Mouse (Mus musculus): ENCODE measurements around the gene St6galnac3. TPM values are rescaled to one million over a fixed set of nuclear protein-coding genes. Genes with fewer than 3 reads are reported as not detected.

St6galnac3 gene
- polyA plus RNA-seq, 1 experiment from 2014 or later = 34.1 TPM

DNA sequence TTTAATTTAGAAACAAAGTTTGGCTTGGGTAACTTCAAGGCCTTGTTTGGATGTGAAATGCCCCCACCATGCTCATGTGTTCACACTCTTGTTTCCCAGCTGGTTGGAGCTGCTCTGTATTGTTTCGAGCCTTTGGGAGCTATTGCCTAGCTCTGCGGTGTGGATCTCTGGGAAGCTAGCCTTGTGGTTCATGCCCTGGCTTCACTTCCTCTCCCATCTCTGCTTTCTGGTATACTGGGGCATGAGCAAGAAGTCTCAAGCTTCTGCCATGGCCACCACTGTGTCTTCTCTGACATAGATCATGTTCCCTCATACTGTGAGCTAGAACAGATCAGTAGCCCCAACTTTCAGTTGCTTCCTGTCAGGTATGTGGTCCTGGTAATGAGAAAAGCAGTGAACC lies 505.6 kb downstream of the St6galnac3 start:
- no peak for DNase-seq
- 92% methylated on average over 2 of the region's 2 CpGs for WGBS

DNA sequence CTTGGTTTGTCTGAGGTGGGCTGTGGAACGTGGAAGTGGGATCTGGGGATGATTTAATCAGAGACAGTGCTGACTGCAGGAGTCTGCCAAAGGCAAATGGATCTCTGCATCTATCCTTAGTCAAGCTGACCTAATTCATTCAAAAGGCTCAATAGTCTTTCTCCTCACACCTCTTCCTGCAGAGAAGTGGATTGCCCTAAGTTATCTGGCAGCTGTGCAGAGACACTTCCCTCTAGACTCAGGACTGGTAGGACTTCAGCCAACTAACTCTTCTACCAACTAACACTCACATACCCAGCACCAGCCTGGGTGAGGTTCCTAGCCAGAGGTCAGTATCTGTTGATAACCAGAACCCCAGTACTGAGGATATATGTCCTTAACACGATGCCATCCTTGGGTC lies 516.8 kb downstream of the St6galnac3 start:
- Histone ChIP-seq H3K36me3 (ENCODE audit: insufficient read depth) (no peaks in the 10 kb centered on the region), H3K27me3 (ENCODE audit: insufficient read depth, low read length) (no peaks in the 10 kb centered on the region), H3K9me3 (ENCODE audit: low read depth, low read length) (no peaks in the 10 kb centered on the region), H3K9ac (no peak overlapping the region), H3K27ac (ENCODE audit: low read depth) (no peak overlapping the region), H3K4me1 (ENCODE audit: insufficient read depth) (no peaks in the 10 kb centered on the region), H3K4me2 (no peak overlapping the region), H3K4me3 (ENCODE audit: low read depth, low read length) (no peak overlapping the region)
- ATAC-seq (ENCODE audit: insufficient read depth) = no peak
- 62% methylated on average over 2 of the region's 2 CpGs for WGBS
- DNase-seq = no peak
- no peak for TF ChIP-seq CTCF (IDR thresholded peaks at IDR 0.05; ENCODE audit: low read depth)

More for the DNA sequence above, 505.6 kb downstream of the St6galnac3 start:
- no peak for ATAC-seq (ENCODE audit: insufficient read depth)
- TF ChIP-seq CTCF (IDR thresholded peaks at IDR 0.05; ENCODE audit: low read depth) = no peak
- no peaks in the 10 kb centered on the region for H3K36me3 ChIP-seq (ENCODE audit: insufficient read depth)
- H3K9ac ChIP-seq = no peak overlapping the region
- no peaks in the 10 kb centered on the region for H3K9me3 ChIP-seq (ENCODE audit: low read depth, low read length)
- no peak overlapping the region for H3K4me2 ChIP-seq
- no peaks in the 10 kb centered on the region for H3K27me3 ChIP-seq (ENCODE audit: insufficient read depth, low read length)
- H3K27ac ChIP-seq (ENCODE audit: low read depth) = no peak overlapping the region
- no peaks in the 10 kb centered on the region for H3K4me1 ChIP-seq (ENCODE audit: insufficient read depth)
- H3K4me3 ChIP-seq (ENCODE audit: low read depth, low read length) = no peak overlapping the region

DNA sequence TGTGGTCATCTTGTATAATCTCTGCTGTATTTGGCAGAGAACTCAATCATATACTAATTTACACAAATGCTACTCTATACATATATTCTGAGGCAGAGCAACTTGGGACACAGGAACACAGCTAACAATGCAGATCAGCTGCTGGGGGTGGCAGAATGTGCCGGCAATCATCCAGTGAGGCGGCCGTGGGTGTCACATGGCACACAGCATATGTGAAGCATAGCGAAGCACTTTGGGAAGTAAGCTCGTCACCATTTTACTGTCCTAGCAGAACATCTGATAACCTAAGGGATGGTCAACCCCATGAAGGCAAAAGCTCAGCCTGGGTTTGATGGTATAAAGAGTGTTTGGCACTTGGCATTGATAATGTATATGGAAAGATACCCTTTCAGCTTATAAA lies 520.9 kb downstream of the St6galnac3 start:
- H3K9ac ChIP-seq = no peak overlapping the region
- ATAC-seq (ENCODE audit: insufficient read depth) (no peak), DNase-seq (no peak)
- no peaks in the 10 kb centered on the region for H3K36me3 ChIP-seq (ENCODE audit: insufficient read depth)
- no peak overlapping the region for H3K4me2 ChIP-seq
- no peak for TF ChIP-seq CTCF (IDR thresholded peaks at IDR 0.05; ENCODE audit: low read depth)
- H3K27me3 ChIP-seq (ENCODE audit: insufficient read depth, low read length) = no peaks in the 10 kb centered on the region
- H3K27ac ChIP-seq (ENCODE audit: low read depth) = no peak overlapping the region
- no peak overlapping the region for H3K4me3 ChIP-seq (ENCODE audit: low read depth, low read length)
- H3K9me3 ChIP-seq (ENCODE audit: low read depth, low read length) = no peaks in the 10 kb centered on the region
- WGBS = 89% methylated on average over 5 of the region's 5 CpGs
- H3K4me1 ChIP-seq (ENCODE audit: insufficient read depth) = no peaks in the 10 kb centered on the region

DNA sequence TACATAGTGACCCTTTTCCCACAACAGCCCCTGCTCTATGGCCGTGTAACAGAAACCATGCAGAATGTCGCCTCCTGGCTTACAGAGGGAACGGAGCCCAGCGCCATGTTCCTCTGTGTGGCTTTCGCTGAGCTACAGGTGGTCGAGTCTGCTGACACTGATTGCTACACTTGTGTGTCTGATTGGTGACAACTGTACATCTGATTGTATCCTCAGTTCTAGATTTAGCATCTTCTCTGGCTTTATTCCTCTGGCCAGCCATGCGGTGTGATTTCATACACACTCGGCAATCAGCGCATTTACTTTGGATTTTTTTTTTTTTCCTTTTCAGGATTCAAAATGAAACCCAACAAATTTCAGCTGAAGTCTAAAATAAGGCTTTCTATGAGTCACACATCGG lies 523.1 kb downstream of the St6galnac3 start:
- no peaks in the 10 kb centered on the region for H3K9me3 ChIP-seq (ENCODE audit: low read depth, low read length)
- DNase-seq = no peak
- no peak overlapping the region for H3K4me3 ChIP-seq (ENCODE audit: low read depth, low read length)
- no peak overlapping the region for H3K4me2 ChIP-seq
- WGBS = 89% methylated on average over 10 of the region's 10 CpGs
- no peak overlapping the region for H3K27ac ChIP-seq (ENCODE audit: low read depth)
- no peaks in the 10 kb centered on the region for H3K36me3 ChIP-seq (ENCODE audit: insufficient read depth)
- TF ChIP-seq CTCF (IDR thresholded peaks at IDR 0.05; ENCODE audit: low read depth) = no peak
- no peak for ATAC-seq (ENCODE audit: insufficient read depth)
- H3K9ac ChIP-seq = no peak overlapping the region
- H3K4me1 ChIP-seq (ENCODE audit: insufficient read depth) = no peaks in the 10 kb centered on the region
- H3K27me3 ChIP-seq (ENCODE audit: insufficient read depth, low read length) = no peaks in the 10 kb centered on the region

DNA sequence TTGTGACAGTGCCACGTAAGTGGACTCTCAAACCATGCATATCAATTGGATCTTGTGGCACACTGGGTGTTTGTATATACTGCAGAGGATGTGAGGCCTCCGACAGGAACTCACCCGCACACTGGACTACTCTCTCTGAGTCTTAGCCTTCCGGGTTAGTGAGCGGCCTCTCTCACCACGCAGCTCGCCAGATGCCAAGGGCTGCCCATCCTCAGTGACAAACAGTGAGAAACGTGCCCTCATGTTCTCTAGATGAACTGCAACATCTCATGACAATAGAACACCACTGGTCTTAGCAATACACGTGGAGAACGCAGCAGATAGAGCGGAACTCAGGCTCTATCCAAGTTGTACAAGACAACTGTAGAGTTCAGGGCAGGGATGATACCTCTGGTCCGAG lies 524.2 kb downstream of the St6galnac3 start:
- H3K27ac ChIP-seq (ENCODE audit: low read depth) = no peak overlapping the region
- H3K4me1 ChIP-seq (ENCODE audit: insufficient read depth) = no peaks in the 10 kb centered on the region
- H3K4me3 ChIP-seq (ENCODE audit: low read depth, low read length) = no peak overlapping the region
- 83% methylated on average over 12 of the region's 12 CpGs for WGBS
- no peak for DNase-seq
- H3K9me3 ChIP-seq (ENCODE audit: low read depth, low read length) = no peaks in the 10 kb centered on the region
- no peaks in the 10 kb centered on the region for H3K36me3 ChIP-seq (ENCODE audit: insufficient read depth)
- H3K4me2 ChIP-seq = no peak overlapping the region
- H3K9ac ChIP-seq = no peak overlapping the region
- TF ChIP-seq CTCF (IDR thresholded peaks at IDR 0.05; ENCODE audit: low read depth) = no peak
- no peak for ATAC-seq (ENCODE audit: insufficient read depth)
- H3K27me3 ChIP-seq (ENCODE audit: insufficient read depth, low read length) = no peaks in the 10 kb centered on the region

DNA sequence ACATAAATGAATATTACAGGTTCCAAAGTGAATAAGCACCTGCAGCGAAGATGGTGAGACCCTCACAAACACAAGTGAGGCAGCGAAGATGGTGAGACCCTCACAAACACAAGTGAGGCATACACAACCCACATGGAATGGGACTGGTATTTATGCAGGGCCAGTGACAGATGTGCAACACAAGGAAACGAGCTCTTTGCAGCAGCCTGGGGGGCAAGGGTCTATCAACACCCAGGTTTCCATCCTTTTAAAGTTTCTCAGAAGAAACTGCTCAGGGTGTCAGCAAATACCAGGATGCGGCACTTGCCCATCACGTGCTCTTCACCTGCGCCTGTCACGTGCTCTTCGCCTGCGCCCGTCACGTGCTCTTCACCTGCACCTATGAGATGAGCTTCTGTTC lies 524.9 kb downstream of the St6galnac3 start:
- WGBS = 85% methylated on average over 11 of the region's 11 CpGs
- no peaks in the 10 kb centered on the region for H3K36me3 ChIP-seq (ENCODE audit: insufficient read depth)
- no peak for TF ChIP-seq CTCF (IDR thresholded peaks at IDR 0.05; ENCODE audit: low read depth)
- H3K4me3 ChIP-seq (ENCODE audit: low read depth, low read length) = no peak overlapping the region
- no peak overlapping the region for H3K27ac ChIP-seq (ENCODE audit: low read depth)
- no peak for DNase-seq
- ATAC-seq (ENCODE audit: insufficient read depth) = no peak
- H3K9ac ChIP-seq = no peak overlapping the region
- no peak overlapping the region for H3K4me2 ChIP-seq
- H3K4me1 ChIP-seq (ENCODE audit: insufficient read depth) = no peaks in the 10 kb centered on the region
- H3K27me3 ChIP-seq (ENCODE audit: insufficient read depth, low read length) = no peaks in the 10 kb centered on the region
- no peaks in the 10 kb centered on the region for H3K9me3 ChIP-seq (ENCODE audit: low read depth, low read length)

DNA sequence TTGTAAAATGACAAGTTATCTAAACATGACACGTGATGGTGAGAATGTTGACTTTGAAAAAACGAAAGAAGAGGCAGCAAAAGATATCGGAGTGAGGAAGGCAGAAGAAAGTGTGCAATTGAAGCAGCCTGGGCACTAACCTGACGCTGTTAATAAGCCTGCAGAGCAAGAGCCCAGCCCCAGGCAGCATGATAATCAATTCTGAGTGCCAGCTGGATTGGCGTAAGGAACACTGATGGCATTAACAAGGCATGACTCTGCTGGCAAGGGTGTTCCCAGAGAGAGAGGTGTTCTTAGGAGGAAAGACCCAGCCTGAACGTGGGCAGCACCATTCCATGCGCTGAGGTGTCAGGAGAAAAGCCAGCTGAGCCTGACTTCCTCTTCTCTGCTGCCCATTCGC lies 525.7 kb downstream of the St6galnac3 start:
- H3K4me1 ChIP-seq (ENCODE audit: insufficient read depth) = no peaks in the 10 kb centered on the region
- H3K36me3 ChIP-seq (ENCODE audit: insufficient read depth) = no peaks in the 10 kb centered on the region
- ATAC-seq (ENCODE audit: insufficient read depth) = no peak
- no peak overlapping the region for H3K4me2 ChIP-seq
- TF ChIP-seq CTCF (IDR thresholded peaks at IDR 0.05; ENCODE audit: low read depth) = no peak
- no peaks in the 10 kb centered on the region for H3K9me3 ChIP-seq (ENCODE audit: low read depth, low read length)
- 59% methylated on average over 8 of the region's 8 CpGs for WGBS
- no peak overlapping the region for H3K9ac ChIP-seq
- H3K27ac ChIP-seq (ENCODE audit: low read depth) = no peak overlapping the region
- H3K4me3 ChIP-seq (ENCODE audit: low read depth, low read length) = no peak overlapping the region
- H3K27me3 ChIP-seq (ENCODE audit: insufficient read depth, low read length) = no peaks in the 10 kb centered on the region
- no peak for DNase-seq

DNA sequence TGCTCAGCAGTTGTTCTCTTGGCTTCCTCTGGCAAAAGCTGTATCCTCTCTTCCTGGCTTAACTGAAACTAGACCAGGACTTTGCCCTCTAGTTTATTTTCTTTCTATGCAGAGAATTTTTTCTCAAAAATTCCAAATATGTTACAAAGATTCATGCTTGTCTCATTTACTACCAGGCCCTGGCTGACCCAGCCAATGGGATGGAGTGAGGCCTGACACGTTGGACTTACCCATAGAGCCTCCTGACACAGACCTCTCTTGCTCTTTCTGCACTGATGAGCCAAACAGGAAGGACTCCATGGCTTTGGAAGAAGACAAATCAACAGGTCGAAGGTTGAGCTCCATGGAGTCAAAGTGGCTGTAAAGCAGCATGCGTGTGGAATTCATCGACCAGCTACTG lies 526.5 kb downstream of the St6galnac3 start:
- H3K27ac ChIP-seq (ENCODE audit: low read depth) = no peak overlapping the region
- ATAC-seq (ENCODE audit: insufficient read depth) (no peak), DNase-seq (no peak)
- 64% methylated on average over 4 of the region's 4 CpGs for WGBS
- no peaks in the 10 kb centered on the region for H3K27me3 ChIP-seq (ENCODE audit: insufficient read depth, low read length)
- no peak for TF ChIP-seq CTCF (IDR thresholded peaks at IDR 0.05; ENCODE audit: low read depth)
- H3K4me1 ChIP-seq (ENCODE audit: insufficient read depth) = no peaks in the 10 kb centered on the region
- H3K4me3 ChIP-seq (ENCODE audit: low read depth, low read length) = no peak overlapping the region
- H3K9ac ChIP-seq = no peak overlapping the region
- no peaks in the 10 kb centered on the region for H3K9me3 ChIP-seq (ENCODE audit: low read depth, low read length)
- no peaks in the 10 kb centered on the region for H3K36me3 ChIP-seq (ENCODE audit: insufficient read depth)
- H3K4me2 ChIP-seq = no peak overlapping the region
